Mouse (Mus musculus): ENCODE measurements around the gene Egfl7.

Gene Egfl7

GRCm38 (mm10) chr2:26570034-26570433, 9.8 kb upstream of the Egfl7 start:
- no peak for DNase-seq (ENCODE audit: low spot score)

DNA sequence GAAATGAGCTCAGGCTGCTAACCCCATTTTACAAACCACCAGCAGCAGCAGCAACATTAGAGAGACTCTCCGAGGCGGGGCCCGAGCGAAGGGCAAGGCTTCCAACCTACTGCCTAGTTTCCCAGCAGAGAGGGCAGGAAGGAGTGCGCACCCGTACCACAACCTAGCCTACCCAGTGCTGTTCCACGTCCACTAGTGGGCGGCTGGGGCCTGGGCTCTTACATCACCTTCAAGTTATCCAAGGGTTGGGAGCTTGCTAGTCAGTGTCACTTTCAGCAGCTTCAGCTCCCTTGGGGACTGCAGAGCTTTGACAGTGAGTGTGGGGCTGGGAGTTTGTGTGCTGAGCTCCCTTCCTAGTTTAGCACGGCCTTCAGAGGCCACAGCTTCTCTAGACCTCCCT, 8.4 kb upstream of the Egfl7 start:
- no peak for DNase-seq (ENCODE audit: low spot score)

DNA sequence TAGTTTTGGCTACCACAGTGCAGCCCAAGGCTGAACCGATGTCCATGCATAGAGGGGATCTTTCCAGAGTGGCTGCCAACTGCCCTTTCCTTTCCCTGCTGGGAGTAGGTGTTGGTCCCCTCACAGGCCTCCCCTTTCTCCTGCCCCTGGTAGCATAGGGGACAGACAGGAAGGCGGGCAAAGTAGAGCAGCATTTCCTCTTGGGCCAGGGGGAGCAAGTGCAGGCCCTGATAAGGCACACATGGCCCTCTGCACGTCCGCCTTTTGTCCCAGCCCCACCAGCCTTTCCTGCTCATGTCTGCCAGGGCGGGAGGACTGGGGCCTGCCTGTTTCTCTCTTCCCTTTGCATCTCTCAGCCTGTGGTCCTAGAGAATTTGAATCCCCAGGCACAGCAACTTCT, 8.0 kb upstream of the Egfl7 start:
- no peak for DNase-seq (ENCODE audit: low spot score)

DNA sequence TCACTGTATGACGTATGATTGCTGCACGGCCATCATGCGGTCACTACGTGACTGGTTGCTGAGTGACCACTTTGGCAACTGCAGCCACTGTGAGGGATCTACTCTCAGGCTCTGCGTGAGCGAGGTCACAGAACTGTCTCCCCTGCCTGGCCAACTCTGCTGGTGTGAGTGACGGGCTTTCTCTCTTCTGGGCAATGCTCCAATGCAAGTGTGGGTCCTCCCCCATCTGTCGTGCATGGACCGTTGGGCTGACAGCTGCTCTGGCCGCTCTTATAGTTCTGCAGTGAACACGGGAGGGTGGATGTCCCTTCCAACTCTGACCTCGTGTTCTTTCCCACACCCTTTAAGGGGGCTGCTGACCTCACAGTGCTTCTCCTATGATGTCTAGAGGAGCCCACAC, 6.4 kb upstream of the Egfl7 start:
- no peak for DNase-seq (ENCODE audit: low spot score)

- no peak for DNase-seq (ENCODE audit: low spot score)
Measured at GRCm38 (mm10) chr2:26573807-26574206, 6.0 kb upstream of the Egfl7 start.

DNA sequence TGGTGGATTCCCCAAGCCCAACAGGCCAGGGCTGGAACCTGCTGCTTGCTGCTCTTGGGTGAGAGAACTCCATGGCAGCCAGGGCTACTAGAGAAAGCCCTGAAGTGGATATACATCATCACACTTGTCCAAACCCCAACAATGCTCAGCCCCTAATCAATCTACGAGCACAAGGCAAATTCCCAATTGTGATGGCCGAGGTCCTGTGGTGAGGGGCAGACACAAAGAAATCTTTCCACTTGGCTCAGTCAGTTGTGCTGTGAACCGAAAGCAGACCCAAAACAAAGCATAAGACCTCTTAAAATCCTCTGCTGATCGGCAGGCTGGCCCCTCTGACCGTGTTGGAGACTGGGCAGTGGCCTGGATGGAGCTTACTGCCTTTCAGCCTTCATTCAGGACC, 5.0 kb upstream of the Egfl7 start:
- DNase-seq (ENCODE audit: low spot score) = no peak

- no peak for DNase-seq (ENCODE audit: low spot score)
Measured at GRCm38 (mm10) chr2:26575378-26575777, 4.4 kb upstream of the Egfl7 start.

GRCm38 (mm10) chr2:26575865-26576264, 3.9 kb upstream of the Egfl7 start:
- DNase-seq (ENCODE audit: low spot score) = no peak

GRCm38 (mm10) chr2:26576462-26576861, 3.4 kb upstream of the Egfl7 start:
- DNase-seq (ENCODE audit: low spot score) = no peak

GRCm38 (mm10) chr2:26578369-26578768, 1.4 kb upstream of the Egfl7 start:
- no peak for DNase-seq (ENCODE audit: low spot score)

GRCm38 (mm10) chr2:26580751-26581150, 937 bp downstream of the Egfl7 start:
- no peak for DNase-seq (ENCODE audit: low spot score)

- no peak for DNase-seq (ENCODE audit: low spot score)
Measured at GRCm38 (mm10) chr2:26582203-26582602, 2.4 kb downstream of the Egfl7 start.

- no peak for DNase-seq (ENCODE audit: low spot score)
Measured at GRCm38 (mm10) chr2:26582741-26583140, 2.9 kb downstream of the Egfl7 start.

- no peak for DNase-seq (ENCODE audit: low spot score)
Measured at GRCm38 (mm10) chr2:26583640-26584039, 3.8 kb downstream of the Egfl7 start.

DNA sequence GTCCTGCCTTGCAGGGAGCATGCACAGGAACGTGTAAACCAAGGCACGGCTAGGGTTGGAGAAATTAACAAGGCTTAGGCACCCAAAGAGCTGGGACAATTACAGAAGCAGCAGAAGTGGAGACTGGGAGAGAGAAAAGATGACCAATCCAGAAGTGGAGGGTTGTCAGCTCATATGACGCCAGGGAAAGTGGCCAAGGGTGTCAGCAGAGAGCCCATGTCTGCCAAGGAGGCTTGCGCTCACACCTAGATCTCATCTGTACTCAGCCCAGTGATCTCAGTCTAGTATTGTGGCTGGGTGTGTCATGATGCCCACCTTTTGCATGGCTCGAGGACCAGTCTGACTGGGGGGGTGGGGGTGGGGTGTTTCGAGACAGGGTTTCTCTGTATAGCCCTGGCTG, 5.9 kb downstream of the Egfl7 start:
- no peak for DNase-seq (ENCODE audit: low spot score)

DNA sequence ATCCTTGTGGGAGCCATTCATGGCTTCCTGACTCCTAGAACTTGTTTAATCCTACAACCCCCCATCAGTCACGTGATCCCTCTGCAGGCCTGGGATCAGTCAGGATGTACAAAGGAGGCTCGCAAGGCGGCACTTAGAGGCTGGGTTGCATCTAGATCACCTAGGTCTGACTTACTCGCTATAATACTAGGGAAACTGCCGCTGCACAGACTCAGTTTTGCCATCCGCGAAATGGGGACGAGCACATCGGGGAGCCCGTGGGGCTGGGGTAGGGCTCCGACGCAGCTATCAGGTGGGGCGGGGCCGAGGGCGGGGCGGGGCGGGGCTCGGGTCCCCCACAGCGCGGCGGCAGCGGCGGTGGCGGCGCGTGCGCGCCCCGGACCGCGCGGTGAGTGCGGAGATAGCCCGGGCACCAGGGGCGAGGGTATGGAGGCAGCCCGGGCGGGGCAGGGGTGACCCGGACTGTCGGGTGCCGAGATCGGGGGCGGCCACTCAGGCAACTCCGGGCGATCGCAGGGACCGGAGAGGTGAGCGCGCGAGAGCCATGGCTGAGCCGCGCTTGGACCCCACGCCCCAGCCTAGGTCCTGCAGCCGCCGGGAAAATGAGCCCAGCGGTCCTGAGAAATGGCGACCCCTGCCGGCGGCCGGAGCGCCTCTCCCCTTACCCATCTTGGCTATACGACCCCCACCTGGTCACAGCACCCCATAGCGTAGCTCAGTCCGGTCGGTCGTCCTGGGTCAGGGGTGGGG, 6.7 kb downstream of the Egfl7 start, which contains the start of gene Gm20532:
Gene Gm20532 (plus strand): TSS at position 346 of the 750 bp plus-strand sequence.
- no peak for DNase-seq (ENCODE audit: low spot score)

DNA sequence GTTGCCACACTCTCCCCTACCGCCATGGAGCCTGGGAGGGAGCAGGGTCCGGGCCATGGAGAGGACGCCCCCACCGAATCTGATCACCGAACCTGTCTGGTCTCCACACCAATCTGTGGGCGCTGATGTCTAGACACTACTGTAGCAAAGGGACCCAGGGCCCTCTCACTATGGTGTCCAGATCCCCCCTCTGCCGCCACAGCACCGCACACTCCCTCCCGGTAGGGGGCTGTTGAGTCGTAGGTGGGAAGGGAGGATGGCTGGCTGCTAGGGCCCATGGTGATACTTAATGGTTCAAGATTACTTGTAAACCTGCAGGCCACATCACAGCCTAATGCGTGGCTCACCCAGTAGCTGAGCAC, 7.2 kb downstream of the Egfl7 start:
- DNase-seq (ENCODE audit: low spot score) = no peak

DNA sequence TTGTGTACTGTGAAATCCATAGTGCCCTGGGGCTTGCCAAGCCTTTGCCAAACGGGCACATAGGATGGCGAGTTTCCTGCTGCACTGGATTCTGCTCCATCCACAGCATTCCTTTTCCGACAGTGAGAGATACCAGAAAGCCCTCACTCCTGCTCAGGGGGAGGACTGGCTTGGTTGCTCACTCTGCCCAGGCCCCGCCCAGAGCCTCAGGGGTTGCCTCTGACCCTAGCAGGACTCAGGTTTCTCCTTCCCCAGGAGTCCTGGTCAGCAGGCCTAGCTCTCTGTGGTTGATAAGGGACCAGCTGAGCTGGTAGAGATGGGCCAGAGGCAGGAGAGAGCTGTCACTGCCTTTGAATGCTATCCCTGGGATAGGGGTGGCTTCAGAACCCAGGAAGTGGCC, 8.8 kb downstream of the Egfl7 start:
- DNase-seq (ENCODE audit: low spot score) = no peak

DNA sequence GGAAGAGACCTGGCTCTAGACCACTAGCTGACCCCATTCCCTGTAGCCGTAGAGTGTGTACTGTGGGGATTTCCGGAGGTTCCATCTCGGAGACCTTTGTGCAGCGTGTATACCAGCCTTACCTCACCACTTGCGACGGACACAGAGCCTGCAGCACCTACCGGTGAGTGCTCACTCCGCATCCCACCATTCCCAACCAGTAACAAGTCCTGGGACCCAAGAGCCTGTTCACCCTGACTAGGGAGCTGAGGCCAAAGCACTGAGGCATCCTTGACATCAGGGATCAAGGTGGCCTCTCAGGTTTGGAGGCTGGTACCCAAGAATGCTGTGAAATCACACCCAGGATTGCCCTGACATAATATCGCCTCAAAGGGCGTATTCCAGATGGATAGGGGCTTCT, 9.5 kb downstream of the Egfl7 start:
- DNase-seq (ENCODE audit: low spot score) = no peak

DNA sequence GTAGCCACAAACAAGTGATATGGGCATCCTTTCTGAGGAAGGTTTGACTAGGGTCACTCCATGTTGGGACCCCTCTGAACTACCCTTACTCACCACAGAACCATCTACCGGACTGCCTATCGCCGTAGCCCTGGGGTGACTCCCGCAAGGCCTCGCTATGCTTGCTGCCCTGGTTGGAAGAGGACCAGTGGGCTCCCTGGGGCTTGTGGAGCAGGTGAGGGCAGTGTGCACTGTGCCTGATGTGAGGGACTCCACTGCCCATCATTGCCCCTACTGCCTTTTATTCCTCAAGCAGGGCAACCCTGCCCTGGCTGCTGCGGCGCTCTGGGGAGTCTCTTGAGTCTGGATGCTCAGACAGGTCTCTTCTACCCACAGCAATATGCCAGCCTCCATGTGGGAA, 10.5 kb downstream of the Egfl7 start:
- DNase-seq (ENCODE audit: low spot score) = no peak

GRCm38 (mm10) chr2:26590962-26591361, 11.1 kb downstream of the Egfl7 start:
- no peak for DNase-seq (ENCODE audit: low spot score)

DNA sequence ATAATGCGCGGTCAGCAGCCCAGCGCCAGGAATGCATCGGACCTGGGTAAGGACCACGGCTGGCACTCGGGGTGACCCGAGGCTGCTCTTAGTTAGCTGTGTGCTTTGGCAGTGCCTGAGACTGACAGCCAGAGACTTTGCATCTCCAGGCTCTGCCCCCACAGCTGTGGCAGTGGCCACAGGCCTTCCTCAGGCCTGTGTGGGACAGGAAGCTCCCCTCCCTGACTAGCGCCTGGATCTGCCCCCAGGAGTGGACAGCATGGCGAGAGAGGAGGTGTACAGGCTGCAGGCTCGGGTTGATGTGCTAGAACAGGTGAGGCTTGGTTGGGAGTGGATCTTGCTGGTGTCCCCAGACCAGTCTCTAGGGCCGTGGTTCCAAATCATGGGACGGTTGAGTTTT, 11.6 kb downstream of the Egfl7 start:
- no peak for DNase-seq (ENCODE audit: low spot score)

DNA sequence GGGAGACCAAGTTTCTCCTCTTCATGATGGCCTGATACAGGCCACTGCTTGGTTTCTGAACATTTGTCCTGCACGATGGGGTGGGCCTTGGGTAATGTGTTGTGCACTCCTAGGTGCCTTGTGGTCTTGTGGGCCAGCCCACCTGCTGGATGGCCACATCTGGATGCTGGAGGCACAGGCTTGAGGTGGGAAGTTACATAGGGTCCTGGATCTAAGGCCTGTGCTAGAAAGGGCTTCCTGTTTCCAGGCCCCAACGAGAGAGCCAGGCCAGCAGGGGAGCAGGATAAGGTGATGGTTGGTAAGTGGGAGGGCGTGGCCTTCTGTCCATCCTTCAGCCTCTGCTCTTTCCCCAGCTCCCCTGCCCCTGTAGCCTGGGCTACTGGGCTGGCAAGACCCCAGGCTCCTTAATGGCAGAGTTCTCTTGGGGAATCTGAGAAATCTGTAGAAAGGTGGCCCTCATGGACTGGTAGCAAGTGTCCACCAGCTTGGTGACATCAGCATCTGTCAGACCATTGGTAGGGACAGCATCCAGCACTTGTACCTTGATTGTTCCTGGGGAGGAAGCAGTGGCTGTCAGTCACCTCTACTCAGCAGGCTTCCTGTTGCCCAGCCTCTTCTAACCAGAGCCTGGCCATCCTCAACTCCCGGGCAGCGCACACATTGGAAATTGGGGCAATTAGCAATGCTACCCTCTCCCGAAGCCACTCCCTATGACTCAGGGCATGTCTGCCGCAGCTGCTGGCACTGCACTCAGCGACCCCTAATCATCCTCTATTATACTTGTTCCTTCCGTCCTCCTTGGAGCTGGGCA, 13.6 kb downstream of the Egfl7 start:
- no peak for DNase-seq (ENCODE audit: low spot score)

- no peak for DNase-seq (ENCODE audit: low spot score)
Measured at GRCm38 (mm10) chr2:26594022-26594346, 14.2 kb downstream of the Egfl7 start.

All from left cerebral cortex, adult 11 months (tissue).